Mouse (Mus musculus) CH12.LX (cell line): Measurements from ENCODE around the gene Mitf.

Experiments used
- BHLHE40 ChIP-seq: IDR thresholded peaks from 2 replicates; pipeline ENCODE4 v1.6.1; 2011; ENCODE audit warnings: mild to moderate bottlenecking, low read depth, low read length, improper control_type of control experiment
- CHD2 ChIP-seq: IDR thresholded peaks from 2 replicates; pipeline ENCODE4 v1.6.1; 2011; ENCODE audit warnings: low read length, improper control_type of control experiment
- CTCF ChIP-seq, 2 experiments: IDR thresholded peaks in 1 of 2; conservative IDR thresholded peaks in 1 of 2; 2 replicates each; pipeline ENCODE4 v1.5.1; 2011 to 2012; ENCODE audit warnings: low read depth in 2 of 2, low read length in 2 of 2, improper control_type of control experiment in 1 of 2, inconsistent platforms in 1 of 2, mild to moderate bottlenecking in 1 of 2, moderate library complexity in 1 of 2
- POLR2A ChIP-seq: IDR thresholded peaks from 2 replicates; pipeline ENCODE4 v1.6.1; 2011; ENCODE audit warnings: low read depth, mild to moderate bottlenecking, improper control_type of control experiment, low read length
- SIN3A ChIP-seq: IDR thresholded peaks from 2 replicates; pipeline ENCODE4 v1.6.1; 2012; ENCODE audit warnings: low read length, improper control_type of control experiment, inconsistent platforms
- USF1 ChIP-seq: IDR thresholded peaks from 2 replicates; pipeline ENCODE4 v1.6.1; 2014; ENCODE audit warnings: low read depth, mild to moderate bottlenecking, inconsistent platforms, low read length, improper control_type of control experiment
- ZC3H11A ChIP-seq: IDR thresholded peaks from 2 replicates; pipeline ENCODE4 v1.6.1; 2012; ENCODE audit warnings: low read depth, mild to moderate bottlenecking, inconsistent platforms, low read length, improper control_type of control experiment
- ZKSCAN1 ChIP-seq: IDR thresholded peaks from 2 replicates; pipeline ENCODE4 v1.6.1; 2012; ENCODE audit warnings: low read depth, inconsistent platforms, low read length, improper control_type of control experiment, borderline replicate concordance

DNA sequence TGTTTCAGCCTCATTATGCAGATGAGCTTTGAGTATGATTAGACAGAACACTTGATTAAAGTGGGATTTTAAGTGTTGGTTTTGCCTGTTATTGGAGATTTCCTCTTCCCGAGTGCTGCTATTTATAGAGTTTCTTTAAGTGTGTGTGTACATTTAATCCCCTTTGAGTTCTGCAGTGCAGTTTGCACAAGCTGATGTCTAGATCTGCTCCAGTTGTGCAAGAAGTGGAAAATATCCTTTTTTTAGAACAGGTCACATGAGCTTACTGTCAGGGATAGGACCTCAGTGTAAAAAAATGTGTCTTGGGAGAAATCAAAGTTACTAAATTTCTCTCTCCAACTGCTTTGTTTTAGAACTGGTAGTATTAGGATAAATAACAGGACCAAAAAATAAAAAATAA is 8.9 kb downstream of the Mitf start:
- TF ChIP-seq CTCF (conservative IDR thresholded peaks at IDR 0.05 in 1 of 2, IDR thresholded peaks at IDR 0.05 in 1 of 2; ENCODE audit: low read depth in 2 of 2, low read length in 2 of 2) (no peak), ZC3H11A (no peak), POLR2A (no peak), ZKSCAN1 (no peak), CHD2 (no peak), USF1 (no peak), SIN3A (no peak), BHLHE40 (no peak)
